Mouse (Mus musculus) bone marrow, adult 2 months (tissue): ENCODE measurements around the gene Pkd1.

Experiments used
- CTCF ChIP-seq: fragments of 200-500 bp; IDR thresholded peaks from 2 replicates; pipeline ENCODE4 v1.5.1; 2011; ENCODE audit warnings: low read length, control low read depth; ENCODE audit not compliant: control insufficient read depth, insufficient read depth
- POLR2A ChIP-seq: fragments of 200-500 bp; IDR thresholded peaks from 2 replicates; pipeline ENCODE4 v1.6.1; 2011; ENCODE audit warnings: low read depth, mild to moderate bottlenecking, control low read depth, low read length, borderline replicate concordance; ENCODE audit not compliant: control insufficient read depth

GRCm38 (mm10) chr17:24530361-24531050 is 19.1 kb upstream of the Pkd1 start:
- TF ChIP-seq CTCF (no peak), POLR2A (no peak)
